Mouse (Mus musculus) CH12.LX (cell line): Measurements from ENCODE around the gene Pnpla2.

Source experiments
- UBTF ChIP-seq: IDR thresholded peaks from 2 replicates; pipeline ENCODE4 v1.6.1; 2012; ENCODE audit warnings: low read depth, mild to moderate bottlenecking, inconsistent platforms, low read length, improper control_type of control experiment, moderate library complexity
- USF1 ChIP-seq: IDR thresholded peaks from 2 replicates; pipeline ENCODE4 v1.6.1; 2014; ENCODE audit warnings: low read depth, mild to moderate bottlenecking, inconsistent platforms, low read length, improper control_type of control experiment

GRCm38 (mm10) chr7:141495379-141495778 is 40.4 kb downstream of the Pnpla2 start:
- TF ChIP-seq USF1: no peak
- TF ChIP-seq UBTF: no peak
